Mouse (Mus musculus) stomach, postnatal 0 days (tissue): ENCODE data around the gene Thsd7b.
"Not testable (repeated sequence)": the region's sequence is repeated elsewhere in the genome, so short reads cannot be mapped to it uniquely, and the experiment has no call there.

Experiments
- CTCF ChIP-seq: IDR thresholded peaks from 2 replicates; pipeline ENCODE4 v1.5.1; 2016; ENCODE audit warnings: antibody characterized with exemption, low read depth, mild to moderate bottlenecking, moderate library complexity
- EP300 ChIP-seq: optimal IDR thresholded peaks from 2 replicates; pipeline ENCODE3; 2016; ENCODE audit warnings: antibody characterized with exemption

GRCm38 (mm10) chr1:130186836-130187235, 913.7 kb downstream of the Thsd7b start:
- TF ChIP-seq EP300, CTCF: not testable (repeated sequence)
